Mouse (Mus musculus): ENCODE results near the gene Zfp667.
"Not testable (repeated sequence)": the region's sequence is repeated elsewhere in the genome, so short reads cannot be mapped to it uniquely, and the experiment has no call there.

GRCm38 (mm10) chr7:6240841-6241425 lies 45.4 kb upstream of the Zfp667 start:
- not testable (repeated sequence) for TF ChIP-seq MYC, GATA1 (IDR thresholded peaks at IDR 0.05; ENCODE audit: low read depth, low read length)

Data from MEL (cell line).